Mouse (Mus musculus) heart, adult 2 months (tissue): Measurements from ENCODE around the gene Uvssa.

Experiments
- CTCF ChIP-seq: fragments of 200-600 bp; IDR thresholded peaks from 2 replicates; pipeline ENCODE4 v1.8.1; 2022; ENCODE audit warnings: antibody characterized with exemption, mild to moderate bottlenecking, moderate library complexity
- POLR2A ChIP-seq: fragments of 200-500 bp; IDR thresholded peaks from 2 replicates; pipeline ENCODE4 v1.6.1; 2011; ENCODE audit warnings: mild to moderate bottlenecking, low read depth, low read length, control low read depth; ENCODE audit not compliant: insufficient read depth

DNA sequence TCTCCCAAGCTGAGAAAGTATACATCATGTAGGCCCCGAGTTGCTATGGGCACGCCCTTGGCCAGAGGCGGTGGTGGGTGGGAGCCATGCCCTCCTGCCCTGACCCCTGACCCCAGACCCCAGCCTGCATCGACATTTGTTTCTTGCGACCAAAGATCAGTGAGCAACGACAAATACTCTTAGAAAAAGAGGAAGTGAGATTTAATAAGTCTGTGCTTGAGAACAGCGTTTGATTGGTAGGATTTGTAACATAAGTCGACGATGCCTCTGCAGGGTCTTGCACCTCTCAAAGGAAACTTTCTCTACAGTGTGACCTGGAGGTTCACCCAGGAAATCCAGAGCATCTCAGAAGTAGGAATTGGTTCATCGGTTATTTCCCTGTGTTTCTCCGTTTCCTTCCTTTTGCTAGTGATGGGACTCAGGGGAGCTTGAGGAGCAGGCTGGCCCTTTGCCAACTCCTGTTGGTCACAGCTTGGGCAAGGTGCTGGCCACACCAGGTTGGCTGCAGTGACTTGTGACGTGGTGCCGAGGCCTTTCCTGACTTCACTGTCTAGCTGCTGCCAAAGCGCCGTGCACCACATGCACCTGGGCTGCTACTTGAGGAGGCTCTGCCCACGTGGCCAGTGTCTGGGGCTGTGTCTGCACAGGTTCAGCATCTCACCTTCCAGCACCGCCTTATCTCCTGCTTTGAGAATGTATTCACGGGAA lies 5.9 kb upstream of the Uvssa start:
- TF ChIP-seq CTCF (no peak), POLR2A (no peak)
